Mouse (Mus musculus) forebrain, embryonic 15.5 days (tissue): ENCODE results near the gene Bcas3. TPM values are rescaled to one million over a fixed set of nuclear protein-coding genes. Genes with fewer than 3 reads are reported as not detected.

ENCODE experiments used
- ATAC-seq: fragments of 200-750 bp; cut with Nextera tagmentation; replicated peaks from 2 replicates; pipeline ENCODE4 v1.8.0; 2017; ENCODE audit warnings: mild to moderate bottlenecking, moderate TSS enrichment, moderate library complexity
- H3K27ac ChIP-seq: fragments of 300-500 bp; sonication (generic); replicated peaks from 2 replicates; pipeline ENCODE4 v1.5.1; 2015; ENCODE audit warnings: mild to moderate bottlenecking, inconsistent platforms
- H3K27me3 ChIP-seq: fragments of 300-500 bp; sonication (generic); 2 replicates; pipeline ENCODE4 v1.6.1; 2015; ENCODE audit warnings: inconsistent platforms
- H3K36me3 ChIP-seq: fragments of 300-500 bp; sonication (generic); 2 replicates; pipeline ENCODE4 v1.6.1; 2015; ENCODE audit warnings: mild to moderate bottlenecking, inconsistent platforms
- H3K4me1 ChIP-seq: fragments of 300-500 bp; sonication (generic); 2 replicates; pipeline ENCODE4 v1.6.1; 2015; ENCODE audit warnings: inconsistent platforms
- H3K4me2 ChIP-seq: fragments of 300-500 bp; sonication (generic); replicated peaks from 2 replicates; pipeline ENCODE4 v1.6.1; 2015; ENCODE audit warnings: mild to moderate bottlenecking, inconsistent platforms
- H3K4me3 ChIP-seq: fragments of 300-500 bp; sonication (generic); 2 replicates; pipeline ENCODE4 v1.5.1; 2015; ENCODE audit warnings: mild to moderate bottlenecking, inconsistent platforms
- H3K9ac ChIP-seq: fragments of 300-500 bp; sonication (generic); replicated peaks from 2 replicates; pipeline ENCODE4 v1.6.1; 2015; ENCODE audit warnings: mild to moderate bottlenecking, inconsistent platforms
- H3K9me3 ChIP-seq: fragments of 300-500 bp; sonication (generic); 2 replicates; pipeline ENCODE4 v1.6.1; 2016; ENCODE audit warnings: inconsistent platforms
- WGBS: fragments of 180-500 bp; shearing (Covaris S2); methylation state at CpG from one replicate; pipeline ENCODE4 v1.1.7; 2015; ENCODE audit warnings: mixed read lengths; 5-methylcytosine and 5-hydroxymethylcytosine counted together
- polyA plus RNA-seq: library from polyadenylated mRNA; unstranded; fragments of >200 nt; fragmentation: Nextera tagmentation; extraction: Ambion mirVana; gene quantifications from 2 replicates; pipeline ENCODE4 v1.2.1, GENCODE M21; 2015

Gene Bcas3
- polyA plus RNA-seq, 1 experiment from 2014 or later = 30.1 TPM

DNA sequence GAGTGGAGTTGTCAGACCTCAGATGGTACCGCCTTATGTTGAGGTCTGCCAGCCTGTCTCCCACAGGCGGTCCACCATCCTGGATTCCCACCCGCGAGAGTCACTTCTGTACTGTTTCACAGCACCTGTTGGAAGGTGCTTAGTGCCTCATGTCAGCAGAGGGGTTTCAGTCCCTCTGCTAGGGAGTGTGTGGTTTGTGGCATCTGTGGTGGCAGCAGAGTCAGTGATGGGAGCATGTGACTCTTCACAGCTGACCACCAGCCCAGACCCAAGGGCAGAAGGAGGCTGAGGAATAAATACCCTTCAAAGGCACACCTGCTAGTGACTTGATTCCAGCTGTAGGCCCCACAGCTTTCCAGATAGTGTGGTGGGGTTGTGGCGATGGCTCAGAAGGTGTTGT is 94.4 kb downstream of the Bcas3 start:
- Histone ChIP-seq H3K4me3 (no peak overlapping the region), H3K27ac (no peak overlapping the region), H3K9ac (no peak overlapping the region), H3K27me3 (no peaks in the 10 kb centered on the region), H3K4me1 (no peaks in the 10 kb centered on the region), H3K4me2 (no peak overlapping the region), H3K9me3 (no peaks in the 10 kb centered on the region), H3K36me3 (no peaks in the 10 kb centered on the region)
- ATAC-seq = no peak
- WGBS = 96% methylated on average over 5 of the region's 5 CpGs

DNA sequence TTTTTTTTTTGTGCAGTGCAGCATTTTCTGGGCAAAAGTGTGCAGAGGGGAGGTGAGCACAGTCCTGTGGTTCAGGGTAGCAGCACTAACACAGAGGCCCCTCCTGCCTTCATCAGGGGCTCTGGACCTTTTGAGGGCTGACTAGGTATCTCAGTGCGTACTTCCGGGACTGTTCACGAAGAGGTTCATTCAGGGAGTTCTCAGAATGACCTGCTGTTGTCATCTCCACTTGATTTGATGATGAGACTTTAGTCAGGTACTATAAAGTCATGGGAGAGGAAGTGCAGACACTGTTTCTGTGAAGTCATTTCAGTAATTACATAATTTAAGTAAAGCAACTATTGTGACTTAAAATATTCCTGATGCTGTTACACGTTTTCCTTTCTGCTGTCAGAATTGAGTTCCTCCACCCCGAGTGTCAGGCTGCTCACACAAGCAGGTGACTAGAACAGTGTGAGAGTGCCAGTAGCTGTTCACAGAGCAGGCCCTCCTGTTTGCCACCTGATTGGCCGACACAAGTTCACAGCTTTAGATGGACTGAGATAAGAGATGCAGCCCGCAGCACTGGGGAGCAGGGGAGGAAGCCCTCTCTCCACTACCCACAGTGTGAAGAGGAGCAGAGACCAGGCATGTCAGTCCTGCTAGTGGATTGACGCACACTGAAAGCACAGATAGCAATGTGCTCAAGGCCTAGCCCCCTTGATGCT is 100.8 kb downstream of the Bcas3 start:
- Histone ChIP-seq H3K4me1 (no peaks in the 10 kb centered on the region), H3K36me3 (no peaks in the 10 kb centered on the region), H3K4me3 (no peak overlapping the region), H3K9ac (no peak overlapping the region), H3K4me2 (no peak overlapping the region), H3K27me3 (no peaks in the 10 kb centered on the region), H3K9me3 (no peaks in the 10 kb centered on the region), H3K27ac (no peak overlapping the region)
- ATAC-seq = no peak
- 81% methylated on average over 8 of the region's 8 CpGs for WGBS

DNA sequence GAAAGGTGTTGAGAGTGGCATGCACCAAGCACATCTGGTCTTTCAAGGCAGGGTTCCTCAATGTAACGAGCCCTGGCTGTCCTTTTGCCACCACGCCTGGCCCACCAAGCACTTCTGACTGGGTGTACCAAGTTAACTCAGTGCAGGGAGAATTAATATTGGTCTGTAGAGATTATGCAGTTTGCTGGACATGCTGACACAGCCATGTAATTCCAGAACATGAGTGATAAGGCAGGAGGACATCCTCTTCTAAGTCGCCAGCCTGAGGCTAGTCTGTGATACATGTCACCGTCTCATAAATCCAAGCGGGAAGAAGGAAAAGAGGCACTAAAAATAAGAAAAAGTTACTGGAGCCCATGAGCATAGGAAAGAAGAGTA is 101.3 kb downstream of the Bcas3 start:
- no peak overlapping the region for H3K4me3 ChIP-seq
- WGBS = 92% methylated on average over 5 of the region's 5 CpGs
- no peaks in the 10 kb centered on the region for H3K4me1 ChIP-seq
- H3K9ac ChIP-seq = no peak overlapping the region
- H3K27ac ChIP-seq = no peak overlapping the region
- H3K9me3 ChIP-seq = no peaks in the 10 kb centered on the region
- no peak for ATAC-seq
- no peaks in the 10 kb centered on the region for H3K36me3 ChIP-seq
- H3K27me3 ChIP-seq = no peaks in the 10 kb centered on the region
- H3K4me2 ChIP-seq = no peak overlapping the region

DNA sequence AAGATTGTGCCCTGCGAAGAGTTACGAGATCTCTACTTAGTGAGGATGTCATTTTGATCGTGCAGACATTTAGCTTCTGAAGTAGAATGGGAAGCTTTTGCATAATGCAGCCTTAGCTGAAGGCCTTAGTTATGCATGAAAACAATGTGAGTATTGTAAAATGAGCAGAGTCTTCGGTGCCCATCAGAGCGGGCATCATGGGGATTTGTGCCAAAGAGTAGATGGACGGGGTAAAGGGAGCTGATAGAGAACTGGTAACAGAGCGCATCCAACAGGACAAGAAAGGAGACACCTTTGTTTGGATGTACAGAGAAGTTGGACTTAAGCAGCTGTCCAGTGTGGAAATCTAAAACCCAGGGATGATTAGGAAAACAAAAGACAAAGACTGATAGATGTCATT is 108.6 kb downstream of the Bcas3 start:
- no peaks in the 10 kb centered on the region for H3K36me3 ChIP-seq
- no peaks in the 10 kb centered on the region for H3K9me3 ChIP-seq
- H3K4me3 ChIP-seq = no peak overlapping the region
- no peaks in the 10 kb centered on the region for H3K4me1 ChIP-seq
- H3K4me2 ChIP-seq = no peak overlapping the region
- WGBS = 72% methylated on average over 7 of the region's 7 CpGs
- no peak for ATAC-seq
- H3K27ac ChIP-seq = no peak overlapping the region
- no peak overlapping the region for H3K9ac ChIP-seq
- no peaks in the 10 kb centered on the region for H3K27me3 ChIP-seq

DNA sequence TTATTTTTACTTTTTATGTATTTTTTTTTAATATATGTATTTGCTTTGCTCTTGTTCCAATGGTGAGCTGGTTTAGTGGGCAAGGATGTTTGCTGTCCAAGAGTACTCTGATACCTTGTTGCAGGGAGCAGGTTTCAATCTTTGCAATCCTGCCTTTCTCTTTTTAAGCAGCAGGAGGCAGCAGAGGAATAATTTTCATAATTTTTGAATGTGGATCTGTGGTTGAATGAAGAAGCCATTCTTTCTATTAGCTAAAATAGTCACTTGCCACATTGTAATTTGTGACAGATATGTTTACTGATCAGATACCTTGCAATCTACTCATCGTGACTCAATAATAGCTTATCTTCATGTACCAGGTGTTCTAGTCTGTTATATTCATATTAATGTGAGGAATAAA is 116.6 kb downstream of the Bcas3 start:
- H3K9ac ChIP-seq = no peak overlapping the region
- no peaks in the 10 kb centered on the region for H3K36me3 ChIP-seq
- no peaks in the 10 kb centered on the region for H3K9me3 ChIP-seq
- no peak overlapping the region for H3K4me2 ChIP-seq
- H3K27ac ChIP-seq = no peak overlapping the region
- ATAC-seq = no peak
- 0 out of 2 replicates have a peak, but pooled peaks cover 5% of the 10 kb centered on the region for H3K27me3 ChIP-seq
- WGBS = 75% methylated on average over 1 of the region's 1 CpGs
- H3K4me3 ChIP-seq = no peak overlapping the region
- H3K4me1 ChIP-seq = 0 out of 2 replicates have a peak, but pooled peaks cover 5% of the 10 kb centered on the region

DNA sequence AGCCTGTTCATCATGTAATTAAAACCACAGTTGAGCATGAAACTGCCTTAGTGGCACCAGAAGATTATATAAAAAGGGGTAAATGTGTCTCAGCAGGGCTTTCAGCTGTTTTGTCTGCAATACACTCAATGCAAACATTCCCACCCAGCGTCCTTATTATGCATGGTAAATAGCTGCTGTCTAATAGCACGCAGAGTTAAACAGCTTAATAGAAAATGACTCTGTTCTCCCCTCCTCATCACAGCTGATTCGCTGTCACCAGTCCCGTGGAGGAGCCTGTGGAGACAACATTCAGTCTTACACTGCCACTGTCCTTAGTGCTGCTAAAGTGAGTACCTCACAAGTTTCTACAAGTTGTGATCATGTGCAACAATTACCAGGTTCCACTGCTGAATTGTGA is 117.5 kb downstream of the Bcas3 start:
- 6% methylated on average over 4 of the region's 4 CpGs for WGBS
- Histone ChIP-seq H3K9me3 (no peaks in the 10 kb centered on the region), H3K4me1 (0 out of 2 replicates have a peak, but pooled peaks cover 5% of the 10 kb centered on the region), H3K27ac (no peak overlapping the region), H3K9ac (no peak overlapping the region), H3K4me3 (no peak overlapping the region), H3K4me2 (no peak overlapping the region), H3K36me3 (no peaks in the 10 kb centered on the region), H3K27me3 (0 out of 2 replicates have a peak, but pooled peaks cover 5% of the 10 kb centered on the region)
- ATAC-seq = no peak

DNA sequence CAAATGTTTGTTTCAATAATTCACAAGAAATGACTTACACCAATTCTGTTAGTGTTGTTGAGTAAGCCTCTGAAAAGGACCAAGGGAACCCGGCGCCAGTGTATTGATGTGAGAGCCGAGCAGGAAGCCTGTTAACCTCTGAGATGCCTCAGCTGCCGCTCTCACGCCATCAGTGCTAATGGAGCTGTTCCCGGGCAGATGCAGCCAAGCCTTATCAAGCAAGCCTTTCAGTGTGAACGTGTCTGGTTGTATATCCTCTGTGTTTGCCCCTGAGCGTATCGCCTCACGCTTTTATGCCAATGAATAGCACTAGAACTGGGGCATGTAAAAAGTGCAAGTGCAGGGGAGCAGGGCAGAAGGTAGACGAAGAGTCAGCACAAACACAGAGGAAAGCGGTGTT is 121.4 kb downstream of the Bcas3 start:
- H3K4me2 ChIP-seq = no peak overlapping the region
- no peak for ATAC-seq
- WGBS = 35% methylated on average over 12 of the region's 12 CpGs

DNA sequence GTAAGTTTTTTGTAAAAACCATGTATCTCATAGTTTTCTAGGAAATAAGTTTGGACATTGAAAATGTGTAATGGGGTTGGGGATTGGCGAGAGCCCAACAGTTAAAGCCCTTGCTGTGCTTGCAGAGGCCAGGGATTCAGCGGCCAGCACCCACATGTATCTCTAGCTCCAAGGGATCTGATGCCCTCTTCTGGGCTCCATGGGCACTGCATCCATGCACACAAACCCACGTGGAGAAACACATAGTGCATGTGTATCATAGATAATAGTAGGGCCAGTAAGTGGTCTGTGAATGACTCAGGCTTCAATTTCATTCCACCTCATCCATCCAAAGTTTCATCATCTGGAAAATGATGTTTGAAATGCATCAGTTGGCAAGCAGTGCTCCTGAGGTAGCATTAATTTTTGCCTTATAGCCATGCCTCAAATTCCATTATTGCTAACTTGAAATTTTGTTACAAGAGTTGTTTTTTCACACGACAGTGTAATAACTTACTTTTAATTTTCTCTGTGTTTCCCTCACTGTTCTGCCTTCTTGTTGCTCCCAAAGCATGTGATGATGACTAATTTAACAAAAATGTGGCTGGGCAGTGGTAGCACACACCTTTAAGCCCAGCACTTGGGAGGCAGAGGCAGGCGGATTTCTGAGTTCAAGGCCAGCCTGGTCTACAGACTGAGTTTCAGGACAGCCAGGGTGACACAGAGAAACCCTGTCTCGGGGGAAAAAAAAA is 129.9 kb downstream of the Bcas3 start:
- Histone ChIP-seq H3K27ac (no peak overlapping the region), H3K36me3 (no peaks in the 10 kb centered on the region), H3K4me2 (no peak overlapping the region), H3K9ac (no peak overlapping the region), H3K4me1 (no peaks in the 10 kb centered on the region), H3K27me3 (no peaks in the 10 kb centered on the region), H3K4me3 (no peak overlapping the region), H3K9me3 (no peaks in the 10 kb centered on the region)
- no peak for ATAC-seq
- 67% methylated on average over 6 of the region's 6 CpGs for WGBS

More for the DNA sequence above, 121.4 kb downstream of the Bcas3 start:
- Histone ChIP-seq H3K27me3 (no peaks in the 10 kb centered on the region), H3K9me3 (no peaks in the 10 kb centered on the region), H3K4me1 (0 out of 2 replicates have a peak, but pooled peaks cover 5% of the 10 kb centered on the region), H3K4me3 (no peak overlapping the region), H3K36me3 (no peaks in the 10 kb centered on the region), H3K27ac (no peak overlapping the region), H3K9ac (no peak overlapping the region)

DNA sequence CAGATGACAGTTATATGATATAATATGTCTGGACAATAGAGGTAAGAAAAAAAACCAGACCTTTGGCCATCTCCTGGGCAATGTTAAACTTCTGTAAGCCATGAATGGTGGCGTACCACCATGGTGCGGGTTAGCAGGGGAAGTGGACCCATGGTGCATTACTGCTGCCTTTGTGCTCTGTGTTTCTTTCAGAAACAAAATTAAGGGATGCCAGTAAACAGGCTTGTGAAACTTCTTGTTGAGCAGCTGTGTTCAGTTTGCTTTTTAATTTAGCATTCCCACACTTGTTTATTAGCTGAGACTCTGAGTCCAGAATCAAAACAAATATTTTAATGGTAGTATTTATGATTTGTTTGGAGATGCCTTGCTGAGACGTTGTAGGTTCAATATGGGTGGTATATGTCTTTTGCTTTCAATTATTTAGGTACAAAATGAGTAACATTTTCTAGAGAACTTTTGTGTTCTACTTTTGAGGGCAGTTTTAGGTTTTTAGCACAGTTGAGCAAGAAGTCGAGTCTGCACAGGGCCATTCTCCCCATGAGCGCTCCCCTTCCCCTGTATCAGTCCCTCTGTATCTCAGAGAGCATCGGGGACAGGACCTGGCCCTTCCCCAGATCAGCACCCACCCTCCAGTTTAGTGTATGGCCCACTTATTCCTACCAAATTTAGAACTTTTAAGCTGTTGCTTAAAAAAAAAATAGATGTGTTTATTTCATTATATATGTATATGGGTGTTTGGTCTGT is 132.4 kb downstream of the Bcas3 start:
- Histone ChIP-seq H3K27me3 (0 out of 2 replicates have a peak, but pooled peaks cover 3% of the 10 kb centered on the region), H3K36me3 (no peaks in the 10 kb centered on the region), H3K4me3 (no peak overlapping the region), H3K4me1 (no peaks in the 10 kb centered on the region), H3K9ac (no peak overlapping the region), H3K4me2 (no peak overlapping the region), H3K27ac (no peak overlapping the region), H3K9me3 (no peaks in the 10 kb centered on the region)
- 82% methylated on average over 6 of the region's 6 CpGs for WGBS
- no peak for ATAC-seq

DNA sequence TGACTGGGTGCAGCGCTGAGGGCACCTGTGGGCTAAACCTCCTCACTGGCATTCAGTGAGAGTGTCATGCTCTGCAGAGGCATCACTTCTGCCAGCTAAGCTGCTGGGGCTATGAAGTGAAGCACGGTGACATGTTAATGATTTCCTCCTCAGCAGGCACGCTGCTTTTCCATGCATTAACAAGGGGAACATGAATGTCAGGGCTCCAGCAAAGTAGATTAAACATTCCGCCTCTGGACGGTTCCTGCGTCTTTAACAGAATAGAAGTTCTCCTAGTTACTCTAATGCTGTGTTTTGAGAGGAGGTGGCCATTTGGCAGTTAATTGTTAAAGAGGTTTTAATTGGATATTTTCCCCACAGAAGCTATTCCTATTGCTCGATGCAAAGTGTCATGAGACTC is 134.5 kb downstream of the Bcas3 start:
- H3K4me3 ChIP-seq = no peak overlapping the region
- ATAC-seq = no peak

DNA sequence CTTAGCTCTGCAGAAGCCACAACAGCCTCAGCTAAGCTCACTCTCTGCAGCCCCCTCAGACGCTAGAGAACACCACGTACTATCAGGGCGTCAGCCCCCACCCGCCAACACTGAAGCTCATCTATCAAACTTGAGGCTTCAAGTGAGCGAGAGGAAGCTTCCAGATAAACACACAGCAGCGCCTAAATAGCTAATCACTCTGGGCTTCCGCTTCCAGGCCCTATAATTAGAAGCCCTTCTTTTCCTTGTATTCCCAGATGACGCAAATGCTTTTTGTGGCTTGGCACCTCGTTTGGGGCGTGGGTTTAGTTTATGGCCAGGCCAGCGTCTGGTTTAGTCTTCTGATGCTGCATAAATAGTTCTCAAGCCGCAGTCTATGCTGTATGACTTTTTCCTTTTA is 139.3 kb downstream of the Bcas3 start:
- no peaks in the 10 kb centered on the region for H3K36me3 ChIP-seq
- no peak overlapping the region for H3K9ac ChIP-seq
- 0 out of 2 replicates have a peak, but pooled peaks cover 3% of the 10 kb centered on the region for H3K27me3 ChIP-seq
- 0 out of 2 replicates have a peak, but pooled peaks cover 4% of the 10 kb centered on the region for H3K4me1 ChIP-seq
- no peak overlapping the region for H3K4me3 ChIP-seq
- no peaks in the 10 kb centered on the region for H3K9me3 ChIP-seq
- 30% methylated on average over 12 of the region's 12 CpGs for WGBS
- H3K4me2 ChIP-seq = no peak overlapping the region
- no peak for ATAC-seq
- H3K27ac ChIP-seq = no peak overlapping the region

More for the DNA sequence above, 134.5 kb downstream of the Bcas3 start:
- H3K27me3 ChIP-seq = 0 out of 2 replicates have a peak, but pooled peaks cover 3% of the 10 kb centered on the region
- H3K4me2 ChIP-seq = no peak overlapping the region
- H3K9me3 ChIP-seq = no peaks in the 10 kb centered on the region
- no peak overlapping the region for H3K27ac ChIP-seq
- H3K4me1 ChIP-seq = 0 out of 2 replicates have a peak, but pooled peaks cover 2% of the 10 kb centered on the region
- H3K36me3 ChIP-seq = no peaks in the 10 kb centered on the region
- no peak overlapping the region for H3K9ac ChIP-seq
- WGBS = 13% methylated on average over 7 of the region's 7 CpGs

DNA sequence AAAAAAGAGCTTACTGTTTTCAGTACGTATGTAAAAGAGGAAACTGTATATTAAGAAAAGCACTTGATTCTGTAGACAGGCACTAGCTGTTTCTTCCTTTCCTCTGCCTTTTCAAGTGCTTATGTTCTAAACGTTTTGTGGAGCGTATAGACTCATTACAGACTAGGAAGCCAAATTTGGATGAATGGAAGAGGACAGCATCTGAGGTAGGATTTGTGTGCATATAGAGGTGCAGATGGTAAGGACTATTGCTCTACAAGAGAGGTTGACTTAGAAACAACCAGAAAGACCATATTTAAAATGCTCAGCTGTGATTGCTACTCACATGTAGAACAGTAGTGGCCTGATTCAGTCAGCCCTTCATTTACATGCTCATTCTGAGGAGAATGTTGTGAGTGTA is 139.7 kb downstream of the Bcas3 start:
- Histone ChIP-seq H3K27me3 (0 out of 2 replicates have a peak, but pooled peaks cover 3% of the 10 kb centered on the region), H3K4me3 (no peak overlapping the region), H3K4me1 (0 out of 2 replicates have a peak, but pooled peaks cover 4% of the 10 kb centered on the region), H3K36me3 (no peaks in the 10 kb centered on the region), H3K9ac (no peak overlapping the region), H3K27ac (no peak overlapping the region), H3K4me2 (no peak overlapping the region), H3K9me3 (no peaks in the 10 kb centered on the region)
- ATAC-seq = no peak
- 73% methylated on average over 3 of the region's 3 CpGs for WGBS
